ENCODE assay signal across 16 mouse cellular contexts in genomic region chr14:100052876-100053275, GRCm38 (mm10).
"Had no signal": no experiment of that assay in that cellular context is flagged by ENCODE, and none has a peak within 500 bp of the region (broad histone marks: within the 10 kb centered on the region; RNA-seq: fewer than 3 reads in every experiment).

No protein-coding gene starts in this region.

- H3K27me3 ChIP-seq: intestine, embryonic 15.5 days; limb, embryonic 13.5 days; liver, embryonic 12.5 days; liver, embryonic 15.5 days; lung, embryonic 15.5 days; megakaryocyte, embryonic 14.5 days had no signal

- H3K4me3 ChIP-seq: intestine, embryonic 15.5 days; limb, embryonic 10.5 days; limb, embryonic 13.5 days; liver, embryonic 12.5 days; liver, embryonic 15.5 days; lung, embryonic 15.5 days; megakaryocyte, embryonic 14.5 days; midbrain, embryonic 10.5 days had no signal

- H3K36me3 ChIP-seq: intestine, embryonic 15.5 days; liver, embryonic 12.5 days; liver, embryonic 15.5 days; lung, embryonic 15.5 days had no signal

- H3K9me3 ChIP-seq: intestine, embryonic 15.5 days; limb, embryonic 10.5 days; limb, embryonic 13.5 days; liver, embryonic 12.5 days; liver, embryonic 15.5 days; lung, embryonic 15.5 days; midbrain, embryonic 10.5 days had no signal

- DNase-seq: layer of hippocampus, adult 9-11 months; liver; lung, adult 18-20 months; lung, postnatal 10 days; lung, postnatal 36 days; midbrain, embryonic 14.5 days; thymus, adult 18-20 months; thymus, postnatal 36 days had no signal

- H3K4me1 ChIP-seq: intestine, embryonic 15.5 days; limb, embryonic 10.5 days; liver, embryonic 12.5 days; liver, embryonic 15.5 days; lung, embryonic 15.5 days; megakaryocyte, embryonic 14.5 days; midbrain, embryonic 10.5 days had no signal

- H3K27ac ChIP-seq: intestine, embryonic 15.5 days; limb, embryonic 10.5 days; limb, embryonic 13.5 days; liver, embryonic 12.5 days; liver, embryonic 15.5 days; lung, embryonic 15.5 days; midbrain, embryonic 10.5 days had no signal

- H3K9ac ChIP-seq: intestine, embryonic 15.5 days; limb, embryonic 13.5 days; liver, embryonic 12.5 days; liver, embryonic 15.5 days; lung, embryonic 15.5 days had no signal

- ATAC-seq: intestine, embryonic 15.5 days; liver, embryonic 12.5 days had no signal

- H3K4me2 ChIP-seq: intestine, embryonic 15.5 days; limb, embryonic 13.5 days; liver, embryonic 12.5 days; liver, embryonic 15.5 days; lung, embryonic 15.5 days had no signal
